Mouse (Mus musculus) cerebellum, postnatal 14 days (tissue): ENCODE data around the gene Cacna1d.

Experiments used
- DNase-seq, 2 experiments: peaks; one replicate each; pipeline ENCODE4 v3.0.0; 2021; ENCODE audit warnings: mixed read lengths in 2 of 2

Cacna1d gene

DNA sequence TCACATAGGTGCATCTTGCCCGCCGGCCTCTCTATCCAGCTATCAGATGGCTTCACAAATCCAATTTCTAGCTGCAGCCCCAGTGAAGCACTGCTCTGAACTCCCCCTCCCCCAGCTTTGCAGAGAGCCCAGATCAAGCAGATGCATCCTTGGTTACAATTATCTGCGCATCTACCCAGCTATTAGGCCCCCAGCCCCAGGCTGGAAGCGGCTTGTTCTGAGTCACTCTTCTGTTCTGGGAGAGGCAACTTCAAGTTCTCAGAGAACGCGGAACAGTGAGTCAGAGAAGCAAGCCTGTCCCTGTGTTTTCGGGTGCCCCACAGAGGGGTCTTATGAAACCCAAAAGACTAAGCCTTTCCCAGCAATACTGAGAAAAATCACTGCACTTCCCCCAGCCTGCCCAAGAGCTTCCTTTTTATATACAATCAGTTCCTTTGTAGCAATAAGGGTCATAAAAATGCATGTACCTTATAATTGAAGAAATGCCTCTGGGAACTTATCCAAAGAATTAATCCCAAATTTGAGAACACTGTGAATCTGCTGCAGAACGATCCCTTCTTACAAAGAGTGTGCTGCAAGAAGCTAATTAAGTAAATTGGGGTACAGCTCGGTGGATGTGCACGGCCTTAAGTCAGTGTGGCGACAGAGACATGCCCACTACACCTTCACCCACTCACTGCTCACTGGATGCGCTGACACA is 235.4 kb downstream of the Cacna1d start:
- no peak for DNase-seq

DNA sequence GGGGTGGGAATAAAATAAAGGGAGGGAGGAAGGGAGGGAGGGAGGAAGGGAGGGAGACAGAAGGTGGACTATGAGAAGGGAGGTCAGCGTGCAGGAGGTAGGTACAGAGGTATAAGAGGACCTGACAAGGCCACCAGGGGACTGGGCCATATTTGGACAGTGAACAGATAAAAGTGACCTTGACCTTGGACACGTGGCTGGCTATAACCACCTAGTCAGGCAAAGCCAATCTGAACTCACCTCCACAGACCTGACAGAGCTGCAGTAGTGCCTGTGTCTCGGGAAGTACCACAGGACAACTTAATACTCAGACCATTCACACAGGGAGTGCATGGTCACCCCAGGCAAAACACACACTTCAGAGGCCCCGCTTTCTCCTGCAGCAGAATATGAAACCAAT is 236.5 kb downstream of the Cacna1d start:
- no peak for DNase-seq

DNA sequence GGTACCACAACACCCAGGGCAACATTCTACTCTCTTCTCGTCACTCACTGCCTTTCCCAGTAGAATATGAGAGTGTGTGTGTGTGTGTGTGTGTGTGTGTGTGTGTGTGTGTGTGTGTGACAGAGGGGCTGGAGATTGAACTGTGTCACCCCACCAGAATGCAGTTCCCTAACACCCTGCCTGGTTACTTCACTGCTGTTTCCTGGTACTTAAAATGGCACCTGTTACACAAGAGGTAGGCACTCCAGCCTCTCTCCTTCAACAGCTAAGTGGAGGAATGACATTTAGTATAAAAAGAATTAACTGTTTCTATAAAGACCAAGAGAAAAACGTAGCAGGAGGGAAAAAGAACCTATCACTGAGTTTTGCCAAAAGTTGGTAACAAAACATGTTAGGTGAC is 238.4 kb downstream of the Cacna1d start:
- no peak for DNase-seq

DNA sequence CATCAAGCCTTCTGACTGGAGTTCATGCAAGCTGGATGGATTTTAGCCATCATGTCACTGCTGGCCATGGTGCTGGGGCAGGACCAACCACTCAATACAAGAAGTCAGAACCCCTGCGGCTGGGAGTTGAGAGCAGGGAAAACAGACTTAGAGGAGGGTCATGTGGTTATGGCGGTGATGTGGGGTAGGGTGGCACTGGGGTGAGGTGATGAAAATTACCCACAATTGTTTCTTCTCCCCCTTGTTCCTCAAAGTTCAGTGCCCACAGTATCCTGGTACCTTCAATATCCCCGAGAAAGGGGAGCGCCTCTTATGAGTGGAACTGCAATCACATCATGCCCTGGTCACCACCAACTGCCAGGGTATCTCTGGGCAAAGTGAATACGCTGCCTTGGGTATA is 239.9 kb downstream of the Cacna1d start:
- no peak for DNase-seq

DNA sequence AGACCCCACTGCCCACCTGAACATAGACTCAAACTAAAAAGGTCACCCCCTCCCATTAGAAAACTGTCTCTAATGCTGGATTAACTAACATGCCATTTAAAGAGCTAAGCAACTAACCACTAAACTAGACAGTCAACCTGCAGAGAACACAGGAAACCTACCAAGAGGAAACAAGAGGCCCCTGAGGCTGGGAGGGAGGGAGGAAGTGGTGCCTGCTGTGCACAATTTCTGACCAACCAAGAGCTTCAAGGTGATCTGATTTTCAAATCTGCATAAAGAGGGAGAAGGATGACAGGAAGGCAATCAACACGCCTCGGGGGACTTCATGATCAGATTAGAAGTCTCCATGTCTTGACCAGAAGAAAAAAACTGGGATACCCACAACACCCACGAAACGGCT is 241.7 kb downstream of the Cacna1d start:
- no peak for DNase-seq

DNA sequence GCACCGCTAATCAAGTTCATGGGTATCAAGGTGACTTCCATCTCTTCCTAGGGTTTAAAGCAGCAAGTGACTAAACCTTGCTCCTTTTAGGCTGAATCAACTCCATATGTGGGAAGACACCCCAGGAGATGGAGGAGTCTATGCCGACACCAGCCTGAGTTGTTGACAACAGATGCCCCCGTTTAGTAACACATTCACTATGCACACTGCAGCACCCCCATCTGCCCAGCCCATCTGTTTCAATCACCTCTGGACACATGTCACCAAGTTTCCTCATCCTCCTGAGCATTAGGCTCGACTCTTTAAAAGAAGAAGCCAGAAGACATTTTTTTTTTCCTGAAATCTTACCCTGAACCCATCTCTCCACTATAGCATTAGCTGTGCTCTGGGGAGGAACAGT is 242.4 kb downstream of the Cacna1d start:
- no peak for DNase-seq

DNA sequence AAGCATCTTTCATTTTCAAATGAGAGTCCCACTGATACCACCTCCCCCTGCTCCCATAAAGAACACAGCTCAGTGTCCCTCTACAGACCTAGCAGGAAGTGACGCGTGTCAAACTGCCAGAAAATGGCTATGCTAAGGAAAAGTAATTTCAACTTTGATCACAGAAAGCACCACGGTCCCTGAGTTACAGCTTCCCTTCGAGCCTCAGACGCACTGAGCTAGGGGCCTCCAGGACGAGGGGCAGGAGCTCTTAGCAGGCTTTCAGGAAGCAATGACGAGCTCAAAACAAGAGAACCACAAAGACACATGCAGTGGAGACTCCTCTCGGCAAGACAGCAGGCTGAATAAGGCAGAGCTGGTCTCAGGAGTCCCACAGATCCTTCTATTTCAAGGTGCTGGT is 243.1 kb downstream of the Cacna1d start:
- no peak for DNase-seq

DNA sequence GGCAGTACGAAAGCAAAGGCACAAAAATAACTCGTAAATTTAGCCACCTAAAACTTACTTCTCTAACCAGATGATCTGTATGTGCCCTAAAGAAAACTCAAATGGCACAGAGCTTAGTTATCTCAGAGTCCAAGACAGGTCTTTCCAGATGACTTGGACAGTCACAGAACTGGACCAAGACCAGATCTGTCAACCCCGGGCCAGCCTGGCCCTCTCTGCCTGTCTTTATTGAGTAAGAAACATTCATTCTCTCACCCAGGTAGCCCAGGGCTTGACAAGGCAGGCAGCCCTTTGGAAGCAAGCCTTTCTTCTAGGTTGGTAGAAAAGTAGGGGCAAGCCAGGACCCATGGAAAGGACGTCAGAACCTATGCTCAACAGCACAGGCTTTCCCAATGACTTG is 243.6 kb downstream of the Cacna1d start:
- no peak for DNase-seq

DNA sequence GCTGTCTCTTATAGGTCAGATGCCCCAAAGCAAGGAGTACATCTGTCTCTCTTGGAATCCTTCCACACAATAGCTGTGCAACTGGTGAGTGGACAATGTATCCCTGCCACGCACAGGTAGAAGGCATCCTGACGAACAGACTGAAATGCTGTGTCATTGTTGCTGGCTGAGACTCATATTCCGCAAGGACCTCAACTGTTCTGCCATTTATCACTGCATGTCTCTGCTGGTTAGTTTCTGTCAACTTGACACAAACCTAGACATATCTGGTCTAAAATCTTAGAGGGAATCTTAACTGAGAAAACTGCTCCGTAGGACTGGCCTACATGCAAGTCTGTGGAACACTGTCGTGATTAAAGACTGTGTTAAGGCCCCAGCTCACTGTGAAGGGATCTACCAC is 246.5 kb downstream of the Cacna1d start:
- DNase-seq, result no peak

DNA sequence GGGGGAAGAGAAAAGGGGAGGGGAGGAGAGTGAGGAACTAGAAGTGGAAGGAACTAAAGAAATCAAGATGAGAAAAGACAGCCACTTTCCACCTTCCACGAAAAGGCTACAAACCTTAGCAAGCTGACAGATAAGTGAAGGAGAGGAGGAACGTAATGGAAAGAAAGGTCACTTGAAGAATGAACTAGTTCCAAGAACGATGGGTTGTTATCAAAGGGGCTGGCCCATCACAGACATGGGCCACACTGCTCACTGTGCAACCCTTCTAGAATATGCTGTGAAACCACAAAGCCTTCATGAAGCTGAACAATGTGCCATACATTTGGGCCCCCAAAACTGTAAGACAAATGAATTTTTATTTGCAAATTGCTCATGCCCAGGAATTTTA is 248.4 kb downstream of the Cacna1d start:
- DNase-seq, result no peak

- no peak for DNase-seq
Observed at GRCm38 (mm10) chr14:30242166-30242817, 249.0 kb downstream of the Cacna1d start.

- no peak for DNase-seq
Observed at GRCm38 (mm10) chr14:30240916-30241515, 250.2 kb downstream of the Cacna1d start.

GRCm38 (mm10) chr14:30238807-30239206 is 252.4 kb downstream of the Cacna1d start:
- no peak for DNase-seq

- DNase-seq, result no peak
Observed at GRCm38 (mm10) chr14:30225161-30225560, 266.1 kb downstream of the Cacna1d start.

DNA sequence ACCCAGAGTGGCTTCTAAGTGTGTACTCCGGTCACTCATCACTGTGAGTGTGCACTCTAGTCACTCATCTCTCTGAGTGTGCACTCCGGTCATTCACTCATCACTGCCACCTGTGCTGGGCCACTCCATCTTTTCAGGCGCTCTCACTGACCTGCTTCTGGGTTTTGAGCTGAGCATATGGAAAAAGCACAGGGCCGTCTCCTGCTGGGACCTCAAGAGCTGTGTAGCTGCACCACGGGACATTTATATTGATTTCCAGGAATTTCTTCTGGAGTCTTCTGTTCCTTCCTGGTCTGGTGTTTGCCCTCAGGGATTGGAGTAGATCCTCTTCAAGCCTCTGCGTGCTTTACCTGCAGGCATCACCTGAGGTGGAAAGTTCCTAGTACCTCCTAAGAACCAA is 269.2 kb downstream of the Cacna1d start:
- DNase-seq, result no peak

DNA sequence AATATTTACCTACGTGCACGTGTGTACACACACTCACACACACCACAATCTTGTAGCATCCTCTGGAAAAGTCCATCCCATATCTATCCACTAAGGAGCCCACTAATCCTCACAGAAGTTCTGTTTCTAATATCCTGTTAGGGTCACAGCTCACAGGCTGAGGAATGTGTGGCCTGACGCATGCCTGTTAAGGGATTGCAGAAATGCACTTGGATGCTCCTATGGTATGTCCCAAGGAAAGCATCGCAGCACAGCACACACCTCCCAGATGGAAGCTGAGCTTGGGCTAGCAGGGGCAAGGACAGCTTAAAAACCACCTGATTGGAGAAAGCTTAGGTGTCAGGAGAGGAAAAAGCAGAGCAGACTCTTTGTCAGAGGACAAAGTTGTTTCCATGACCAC is 271.4 kb downstream of the Cacna1d start:
- no peak for DNase-seq

- DNase-seq, result peak; percentile 92 to 97
Observed at GRCm38 (mm10) chr14:30218114-30218513, 273.1 kb downstream of the Cacna1d start.

DNA sequence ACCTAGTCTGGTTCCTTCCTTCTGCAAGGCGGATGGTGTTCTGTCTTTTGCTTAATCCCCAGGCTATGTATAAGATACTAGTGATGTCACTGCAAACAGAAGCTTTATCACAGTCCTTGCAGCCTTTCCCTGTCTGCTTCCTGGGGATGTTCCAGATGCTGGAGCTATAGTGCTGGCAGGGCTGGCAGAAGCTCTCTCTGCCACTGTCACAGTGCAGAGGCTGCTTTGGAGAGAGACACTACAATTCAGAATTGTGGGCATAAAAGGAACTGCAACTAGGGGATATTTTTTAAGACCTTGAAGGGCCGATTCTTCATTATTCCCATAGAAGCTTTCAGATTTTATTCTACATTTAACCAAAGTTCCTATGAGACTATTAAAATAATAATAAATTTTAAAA is 274.1 kb downstream of the Cacna1d start:
- DNase-seq, result peak in 1 of 2 experiments; percentile 26

GRCm38 (mm10) chr14:30208156-30208555 is 283.1 kb downstream of the Cacna1d start:
- peak in 1 of 2 experiments; percentile 64 for DNase-seq

GRCm38 (mm10) chr14:30205821-30206220 is 285.4 kb downstream of the Cacna1d start:
- DNase-seq, result peak in 1 of 2 experiments; percentile 70

GRCm38 (mm10) chr14:30204526-30204925 is 286.7 kb downstream of the Cacna1d start:
- peak; percentile 50 to 77 for DNase-seq

- no peak for DNase-seq
Observed at GRCm38 (mm10) chr14:30200310-30200709, 290.9 kb downstream of the Cacna1d start.

DNA sequence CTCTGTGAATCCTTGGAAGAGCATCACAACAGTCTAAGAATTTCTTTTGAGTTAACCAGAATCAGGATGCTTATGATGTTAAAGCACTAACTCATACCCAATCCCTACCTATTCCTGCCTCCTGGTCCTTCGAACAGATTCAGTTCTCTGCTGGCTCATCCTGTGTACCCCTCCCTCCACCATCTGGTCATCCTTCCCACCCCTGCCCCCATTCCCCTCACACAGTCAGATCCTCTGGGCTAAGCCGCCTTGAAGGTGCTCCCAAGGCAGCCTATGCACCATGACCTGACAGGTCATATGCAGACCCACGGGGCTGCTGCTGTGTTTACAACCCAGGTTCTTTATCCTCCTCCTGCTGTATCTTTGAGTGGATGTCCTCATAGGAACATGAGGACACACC is 292.4 kb downstream of the Cacna1d start:
- peak in 1 of 2 experiments; percentile 60 for DNase-seq

- no peak for DNase-seq
Observed at GRCm38 (mm10) chr14:30198116-30198515, 293.1 kb downstream of the Cacna1d start.
